10 mouse cellular contexts compared by ENCODE assay signal in the genomic region with DNA sequence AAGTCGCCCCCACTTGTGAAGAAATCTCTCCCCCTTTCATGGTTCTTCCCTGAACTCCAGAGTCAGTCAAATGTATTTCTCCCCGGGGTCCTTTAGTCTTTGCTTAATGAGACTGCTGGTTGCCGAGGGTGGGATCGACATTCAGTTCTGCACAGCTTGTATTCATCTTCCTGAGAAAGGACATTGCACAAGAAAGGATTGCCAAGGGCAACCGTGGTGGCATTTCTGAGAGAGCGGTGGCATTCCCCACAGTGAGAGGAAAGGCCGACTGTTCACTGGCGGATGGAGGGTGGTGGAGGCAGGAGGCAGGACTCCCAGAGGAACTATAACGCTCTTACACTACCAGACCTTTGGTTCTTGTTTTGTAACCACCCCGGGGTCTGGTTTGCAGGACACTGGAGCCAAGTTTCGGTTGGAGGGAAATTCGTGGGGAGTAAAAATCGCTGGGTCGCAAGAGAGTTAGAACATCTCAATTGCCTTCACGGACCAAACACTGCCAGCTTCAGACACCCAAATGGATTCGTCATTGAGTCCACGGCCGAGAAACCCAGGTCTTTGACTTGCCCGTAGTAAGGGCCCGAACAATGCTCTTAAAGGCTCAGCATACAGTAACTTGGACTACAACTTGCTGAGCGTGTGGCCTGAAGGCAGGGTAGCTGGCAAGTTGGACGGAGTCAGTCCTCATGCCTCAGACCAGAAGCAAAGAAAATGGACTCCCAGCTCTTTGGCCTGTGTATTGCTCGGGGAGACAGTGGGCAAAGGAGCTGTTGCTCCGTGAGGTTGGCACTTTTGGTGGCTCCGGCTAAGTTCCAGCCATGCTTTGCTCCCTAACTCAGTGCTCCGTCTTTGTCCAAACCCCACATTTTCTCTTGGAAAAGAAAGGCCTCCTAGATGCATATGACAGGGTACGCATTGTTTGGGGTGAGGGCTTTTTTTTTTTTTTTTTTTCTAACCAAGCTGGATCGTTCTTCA.
DNase-seq lines count a peak whose midpoint lies in the region; ATAC-seq lines count a peak whose summit lies in the region.
"Had no signal": no experiment of that assay in that cellular context is flagged by ENCODE, and none has a peak within 500 bp of the region (broad histone marks: within the 10 kb centered on the region; RNA-seq: fewer than 3 reads in every experiment).

No protein-coding gene starts in this region.

- intact Hi-C loops in left cerebral cortex, postnatal 4 days (cut with DNase I): no loop called here

- 0 out of 2 replicates have a peak, but pooled peaks cover 3% of the 10 kb centered on the region for H3K4me1 ChIP-seq in hindbrain, embryonic 11.5 days (replicated peaks; ENCODE audit: control insufficient read depth, insufficient read depth, low read length)
- no peaks in the 10 kb centered on the region for H3K4me1 ChIP-seq in heart, embryonic 11.5 days (ENCODE audit: control insufficient read depth, insufficient read depth, low read length)

- no peak overlapping the region for H3K9ac ChIP-seq in hindbrain, embryonic 11.5 days (ENCODE audit: low read depth, low read length)
- no peak overlapping the region for H3K9ac ChIP-seq in heart, embryonic 11.5 days (ENCODE audit: low read depth, low read length)

- H3K4me2 ChIP-seq in hindbrain, embryonic 11.5 days (replicated peaks; ENCODE audit: low read depth, low read length): no peak overlapping the region
- H3K4me2 ChIP-seq in heart, embryonic 11.5 days: no peak overlapping the region

- 53% methylated on average over 28 of the region's 28 CpGs for WGBS in hindbrain, embryonic 11.5 days
- WGBS in heart, embryonic 11.5 days (ENCODE audit: insufficient replicate concordance): 90% methylated on average over 28 of the region's 28 CpGs

- no peaks in the 10 kb centered on the region for H3K36me3 ChIP-seq in hindbrain, embryonic 11.5 days (ENCODE audit: control insufficient read depth, insufficient read depth, low read length)
- no peaks in the 10 kb centered on the region for H3K36me3 ChIP-seq in heart, embryonic 11.5 days (ENCODE audit: control insufficient read depth, insufficient read depth, low read length)

- peak; percentile 87 for ATAC-seq in hindbrain, embryonic 11.5 days (ENCODE audit: low FRiP score)
- ATAC-seq in heart, embryonic 11.5 days (replicated peaks; ENCODE audit: insufficient number of reproducible peaks, low FRiP score, low TSS enrichment): no peak
- ATAC-seq in CD4-positive, CD25-positive, alpha-beta regulatory T cell, adult 4 months: no peak

- H3K27me3 ChIP-seq in hindbrain, embryonic 11.5 days (ENCODE audit: control insufficient read depth, insufficient read depth, low read length): no peaks in the 10 kb centered on the region
- H3K27me3 ChIP-seq in heart, embryonic 11.5 days (ENCODE audit: control insufficient read depth, insufficient read depth, low read length): no peaks in the 10 kb centered on the region

- H3K27ac ChIP-seq in hindbrain, embryonic 11.5 days (ENCODE audit: low read depth, low read length): peak overlapping the region; percentile 80
- no peak overlapping the region for H3K27ac ChIP-seq in heart, embryonic 11.5 days (ENCODE audit: low read depth, low read length)
- H3K27ac ChIP-seq: kidney, postnatal 0 days; macrophage had no signal

- peak; percentile 9 for DNase-seq in ovary, postnatal 36 days (ENCODE audit: low spot score)
- DNase-seq in ovary, postnatal 10 days (ENCODE audit: low spot score): no peak
- peak; percentile 74 for DNase-seq in hindbrain, embryonic 11.5 days (ENCODE audit: low spot score)
- DNase-seq in left cerebral cortex, postnatal 4 days: peak; percentile 67
- peak; percentile 25 to 26 for DNase-seq in right cerebral cortex, postnatal 36 days (ENCODE audit: low spot score in 2 of 2)
- no peak for DNase-seq in cerebellum, adult 8-10 months

- no peak overlapping the region for H3K4me3 ChIP-seq in hindbrain, embryonic 11.5 days (ENCODE audit: low read depth, low read length)
- no peak overlapping the region for H3K4me3 ChIP-seq in heart, embryonic 11.5 days (ENCODE audit: low read depth, low read length)

- H3K9me3 ChIP-seq in hindbrain, embryonic 11.5 days (ENCODE audit: control insufficient read depth, low read length): no peaks in the 10 kb centered on the region
- no peaks in the 10 kb centered on the region for H3K9me3 ChIP-seq in heart, embryonic 11.5 days (replicated peaks; ENCODE audit: control insufficient read depth, low read length)

Comparison
In these comparisons a context has a peak if more than half of its experiments do, and no peak if none do; other contexts are left out.
1. DNase-seq: peak in ovary, postnatal 36 days (single experiment), hindbrain, embryonic 11.5 days (single experiment), left cerebral cortex, postnatal 4 days (single experiment) and right cerebral cortex, postnatal 36 days (2 of 2); none in ovary, postnatal 10 days (single experiment) and cerebellum, adult 8-10 months (single experiment).